Mouse (Mus musculus) liver, adult 2 months (tissue): ENCODE data around the gene Map2. TPM values are rescaled to one million over a fixed set of nuclear protein-coding genes. Genes with fewer than 3 reads are reported as not detected.

Experiments used
- DNase-seq: peaks from one replicate; pipeline ENCODE4 v3.0.0-alpha.2; 2011; ENCODE audit warnings: low read depth, low spot score; ENCODE audit errors: extremely low read depth
- H3K27ac ChIP-seq: fragments of 200-500 bp; replicated peaks from 2 replicates; pipeline ENCODE4 v1.5.1; 2012; ENCODE audit warnings: low read depth, mild to moderate bottlenecking, control low read depth, inconsistent platforms, low read length; ENCODE audit not compliant: insufficient read depth
- H3K27me3 ChIP-seq: fragments of 200-500 bp; 2 replicates; pipeline ENCODE4 v1.6.1; 2012; ENCODE audit warnings: mild to moderate bottlenecking, moderate library complexity, low read length, inconsistent platforms; ENCODE audit not compliant: control insufficient read depth, insufficient read depth
- H3K36me3 ChIP-seq: fragments of 200-500 bp; 2 replicates; pipeline ENCODE4 v1.6.1; 2012; ENCODE audit warnings: low read length, inconsistent platforms; ENCODE audit not compliant: control insufficient read depth, insufficient read depth
- H3K4me1 ChIP-seq: fragments of 200-500 bp; 2 replicates; pipeline ENCODE4 v1.6.1; 2011; ENCODE audit warnings: low read length; ENCODE audit not compliant: control insufficient read depth, insufficient read depth
- H3K4me3 ChIP-seq: fragments of 200-500 bp; 2 replicates; pipeline ENCODE4 v1.5.1; 2011; ENCODE audit warnings: low read depth, mild to moderate bottlenecking, control low read depth, low read length, moderate library complexity; ENCODE audit not compliant: insufficient read depth
- H3K79me2 ChIP-seq: fragments of 200-500 bp; 2 replicates; pipeline ENCODE4 v1.6.1; 2012; ENCODE audit warnings: inconsistent platforms, mild to moderate bottlenecking, low read length, moderate library complexity; ENCODE audit not compliant: control insufficient read depth, insufficient read depth
- H3K9ac ChIP-seq: fragments of 200-500 bp; 2 replicates; pipeline ENCODE4 v1.6.1; 2012; ENCODE audit warnings: low read depth, mild to moderate bottlenecking, control low read depth, inconsistent platforms, low read length
- CTCF ChIP-seq: fragments of 200-500 bp; IDR thresholded peaks from 2 replicates; pipeline ENCODE4 v1.5.1; 2011; ENCODE audit warnings: low read depth, low read length, control low read depth
- POLR2A ChIP-seq: fragments of 200-500 bp; IDR thresholded peaks from 2 replicates; pipeline ENCODE4 v1.6.1; 2011; ENCODE audit warnings: low read length, control low read depth; ENCODE audit not compliant: insufficient read depth; ENCODE audit errors: extremely low read depth
- WGBS: fragments of 180-500 bp; shearing (Covaris S2); methylation state at CpG from one replicate; pipeline ENCODE4 v1.1.7; 2018; 5-methylcytosine and 5-hydroxymethylcytosine counted together
- polyA plus RNA-seq: library from polyadenylated mRNA; depleted of rRNA; stranded (reverse); fragments of >200 nt; gene quantifications from 2 replicates; pipeline ENCODE4 v1.2.3, GENCODE M21; 2012
- total RNA-seq: library from RNA; depleted of rRNA; stranded (reverse); fragments of >200 nt; gene quantifications from 2 replicates; pipeline ENCODE4 v1.2.3, GENCODE M21; 2014

Gene Map2
- total and polyA plus RNA-seq, 2 experiments, result 0.45 to 1.0 TPM

DNA sequence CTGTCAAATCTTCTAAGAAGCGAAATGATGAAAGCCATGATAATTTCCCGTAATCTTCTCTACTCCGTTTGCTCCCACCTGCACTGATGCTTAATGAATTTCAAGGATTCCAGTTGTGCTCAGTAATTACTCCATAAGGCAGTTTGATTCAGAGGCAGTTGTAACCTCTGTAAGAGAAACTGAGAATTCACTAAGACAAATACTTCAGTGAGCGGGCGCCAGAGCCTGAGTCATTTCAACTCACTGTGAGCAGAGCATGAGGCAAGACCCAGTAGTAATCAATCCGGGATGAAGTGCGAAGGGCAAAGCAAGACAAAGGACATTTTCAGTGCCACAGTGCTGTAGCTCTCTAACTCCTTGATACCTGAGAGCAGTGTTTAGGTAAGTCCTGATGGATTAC lies 194.4 kb downstream of the Map2 start:
- Histone ChIP-seq H3K27ac (no peak overlapping the region), H3K79me2 (no peaks in the 10 kb centered on the region), H3K4me3 (no peak overlapping the region), H3K27me3 (no peaks in the 10 kb centered on the region), H3K9ac (no peak overlapping the region), H3K36me3 (no peaks in the 10 kb centered on the region), H3K4me1 (no peaks in the 10 kb centered on the region)
- DNase-seq, result no peak
- 64% methylated on average over 7 of the region's 7 CpGs for WGBS
- TF ChIP-seq POLR2A (no peak), CTCF (no peak)

DNA sequence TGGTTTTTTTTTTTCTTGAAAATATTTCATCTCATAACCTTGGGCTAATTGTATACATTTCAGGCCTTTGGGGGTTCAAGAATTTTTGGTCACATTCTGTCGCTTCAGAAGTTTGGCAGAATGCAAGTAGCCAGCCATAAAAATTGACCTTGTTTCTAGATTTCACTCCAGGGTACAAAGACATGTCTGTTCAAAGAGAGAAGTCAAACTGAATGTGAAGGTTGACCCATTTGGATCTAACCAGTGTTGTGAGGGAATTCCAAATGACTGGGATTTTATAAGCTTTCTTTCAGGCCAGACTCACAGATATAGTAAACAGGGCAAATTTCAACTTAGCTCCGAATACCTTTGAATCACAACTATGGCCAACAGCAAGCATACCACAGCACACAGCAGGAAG lies 196.3 kb downstream of the Map2 start:
- 84% methylated on average over 2 of the region's 2 CpGs for WGBS
- Histone ChIP-seq H3K36me3 (no peaks in the 10 kb centered on the region), H3K27me3 (no peaks in the 10 kb centered on the region), H3K27ac (no peak overlapping the region), H3K4me1 (no peaks in the 10 kb centered on the region), H3K79me2 (no peaks in the 10 kb centered on the region), H3K9ac (no peak overlapping the region), H3K4me3 (no peak overlapping the region)
- DNase-seq, result no peak
- TF ChIP-seq POLR2A (no peak), CTCF (no peak)

DNA sequence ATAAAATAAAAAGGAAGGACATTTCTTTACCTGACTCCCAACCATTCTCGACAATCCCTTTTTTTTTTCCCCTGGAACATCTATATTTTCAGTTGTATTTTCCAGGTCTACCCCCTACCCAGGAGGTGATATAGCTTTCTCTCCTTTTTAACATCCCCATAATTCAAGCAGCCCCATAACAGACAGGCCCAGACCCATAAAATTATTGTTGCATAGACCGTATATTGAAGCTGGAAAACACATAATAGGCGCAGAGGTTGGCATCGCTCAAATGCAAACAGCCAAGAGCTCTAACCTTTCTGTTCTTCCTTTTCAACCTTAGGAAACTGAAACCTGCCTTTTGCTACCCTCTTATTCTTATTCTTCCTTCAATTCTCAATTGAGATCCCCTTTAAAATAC lies 211.2 kb downstream of the Map2 start:
- H3K79me2 ChIP-seq, result no peaks in the 10 kb centered on the region
- no peak overlapping the region for H3K4me3 ChIP-seq
- no peaks in the 10 kb centered on the region for H3K4me1 ChIP-seq
- no peaks in the 10 kb centered on the region for H3K36me3 ChIP-seq
- no peaks in the 10 kb centered on the region for H3K27me3 ChIP-seq
- 95% methylated on average over 4 of the region's 4 CpGs for WGBS
- no peak overlapping the region for H3K9ac ChIP-seq
- TF ChIP-seq CTCF (no peak), POLR2A (no peak)
- H3K27ac ChIP-seq, result no peak overlapping the region
- no peak for DNase-seq

DNA sequence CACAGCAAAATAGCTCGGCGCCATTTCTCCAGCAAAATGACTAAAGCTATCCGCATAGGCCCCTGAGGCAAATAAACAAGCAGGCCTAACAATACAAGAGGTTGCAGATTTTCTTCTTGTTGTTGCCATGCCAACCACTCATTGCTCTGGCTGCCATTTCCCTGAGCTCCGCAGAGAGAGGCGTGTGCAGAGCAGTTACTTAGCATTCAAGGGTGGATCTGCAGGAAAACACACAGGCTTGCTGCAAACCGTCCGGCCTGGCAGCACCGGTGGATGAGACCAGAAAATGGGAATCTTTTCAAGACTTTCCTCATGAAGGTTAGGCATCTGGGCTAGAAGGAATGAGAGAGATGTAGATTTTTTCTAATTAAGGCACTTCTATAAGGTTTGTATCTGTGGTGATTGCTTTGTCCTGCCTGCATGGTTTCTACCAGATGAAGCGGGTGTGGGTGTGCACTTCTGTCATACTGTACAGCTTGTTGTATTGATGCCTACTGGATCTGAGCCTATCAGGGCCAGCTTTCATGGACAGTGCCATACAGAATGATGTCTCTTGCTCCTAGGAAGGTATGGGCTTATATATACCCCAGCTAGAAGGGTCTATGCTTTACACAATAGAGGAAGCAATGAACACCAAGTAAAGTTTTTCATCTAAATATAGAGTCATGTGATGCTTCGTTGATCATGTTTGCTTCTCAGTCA lies 211.8 kb downstream of the Map2 start:
- no peak overlapping the region for H3K4me3 ChIP-seq
- no peak for DNase-seq
- TF ChIP-seq CTCF (no peak), POLR2A (no peak)
- no peaks in the 10 kb centered on the region for H3K4me1 ChIP-seq
- WGBS, result 88% methylated on average over 10 of the region's 10 CpGs
- H3K36me3 ChIP-seq, result no peaks in the 10 kb centered on the region
- H3K9ac ChIP-seq, result no peak overlapping the region
- H3K27me3 ChIP-seq, result no peaks in the 10 kb centered on the region
- no peak overlapping the region for H3K27ac ChIP-seq
- no peaks in the 10 kb centered on the region for H3K79me2 ChIP-seq

DNA sequence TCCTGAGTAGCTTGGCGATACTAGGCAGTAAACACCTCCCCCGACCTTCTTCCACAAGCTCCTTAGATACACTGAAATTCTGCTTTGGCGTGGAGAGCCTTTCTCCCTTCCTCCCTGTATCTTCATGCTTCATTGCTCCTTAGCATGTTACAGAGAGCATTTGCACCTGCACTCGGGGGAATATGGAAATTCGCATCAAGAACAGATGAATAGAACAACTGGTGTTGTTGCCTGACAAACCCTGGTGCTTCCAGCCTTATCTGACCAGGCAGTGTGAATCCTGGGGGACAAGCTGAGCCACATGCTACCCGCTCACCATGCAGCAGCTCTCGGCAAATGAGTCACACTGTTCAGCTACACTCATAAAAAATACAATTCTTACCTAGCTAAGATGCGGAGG lies 213.5 kb downstream of the Map2 start:
- Histone ChIP-seq H3K4me3 (no peak overlapping the region), H3K27ac (no peak overlapping the region), H3K27me3 (no peaks in the 10 kb centered on the region), H3K79me2 (no peaks in the 10 kb centered on the region), H3K4me1 (no peaks in the 10 kb centered on the region), H3K36me3 (no peaks in the 10 kb centered on the region), H3K9ac (no peak overlapping the region)
- TF ChIP-seq POLR2A (no peak), CTCF (no peak)
- no peak for DNase-seq
- 85% methylated on average over 8 of the region's 8 CpGs for WGBS

DNA sequence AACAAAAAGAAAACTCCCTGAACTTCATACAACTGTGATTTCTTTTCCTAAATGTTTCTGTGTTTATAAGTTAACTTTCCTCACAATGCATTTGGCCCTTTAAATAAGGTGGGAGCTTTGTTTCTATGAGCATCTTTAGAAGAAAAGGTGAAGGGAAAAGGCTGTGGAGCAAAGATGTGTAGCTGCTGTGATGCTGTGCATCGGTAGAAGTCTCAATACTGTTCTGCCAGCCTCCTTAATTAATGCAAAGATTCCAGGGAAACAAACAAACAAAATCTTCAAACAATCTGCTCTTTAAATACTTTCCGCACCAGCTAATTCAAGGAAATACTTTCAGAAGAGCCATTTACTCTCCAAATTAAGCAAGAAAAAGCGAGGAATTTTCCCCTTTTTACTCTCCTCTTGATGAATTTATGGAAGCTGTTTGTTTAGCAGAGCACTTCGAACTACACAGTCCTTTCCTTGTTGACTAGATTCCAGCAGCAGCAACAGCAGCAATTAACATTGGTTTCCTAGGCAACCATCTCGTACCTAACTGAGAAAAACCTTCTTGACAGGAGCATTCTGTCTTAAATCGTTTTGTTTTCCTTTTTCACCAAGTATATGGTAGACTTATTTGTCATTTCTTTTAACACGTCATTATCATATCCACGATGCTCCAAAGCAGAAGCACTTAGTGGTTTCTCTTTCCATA lies 220.0 kb downstream of the Map2 start:
- H3K9ac ChIP-seq, result no peak overlapping the region
- H3K79me2 ChIP-seq, result no peaks in the 10 kb centered on the region
- H3K27ac ChIP-seq, result no peak overlapping the region
- no peak overlapping the region for H3K4me3 ChIP-seq
- no peak for DNase-seq
- H3K27me3 ChIP-seq, result no peaks in the 10 kb centered on the region
- 61% methylated on average over 8 of the region's 8 CpGs for WGBS
- no peak for TF ChIP-seq CTCF
- TF ChIP-seq POLR2A, result no peak
- no peaks in the 10 kb centered on the region for H3K4me1 ChIP-seq
- no peaks in the 10 kb centered on the region for H3K36me3 ChIP-seq
